Mouse (Mus musculus) cortical plate, adult 2 months (tissue): ENCODE measurements around the gene Auts2.

Experiments
- CTCF ChIP-seq: fragments of 200-500 bp; IDR thresholded peaks from 2 replicates; pipeline ENCODE4 v1.5.1; 2011; ENCODE audit warnings: mild to moderate bottlenecking, control low read depth, low read length; ENCODE audit not compliant: insufficient read depth; ENCODE audit errors: extremely low read depth
- POLR2A ChIP-seq: fragments of 200-500 bp; IDR thresholded peaks from 2 replicates; pipeline ENCODE4 v1.6.1; 2011; ENCODE audit warnings: mild to moderate bottlenecking, low read length, control low read depth; ENCODE audit not compliant: insufficient read depth; ENCODE audit errors: extremely low read depth

GRCm38 (mm10) chr5:132144181-132144580 lies 399.0 kb downstream of the Auts2 start:
- TF ChIP-seq CTCF (no peak), POLR2A (no peak)
